Mouse (Mus musculus) skeletal muscle tissue, adult 2 months (tissue): ENCODE measurements around the gene Tmem38b.

Experiments
- DNase-seq: peaks from one replicate; pipeline ENCODE4 v3.0.0-alpha.2; 2012; ENCODE audit warnings: low read depth, low spot score

Gene Tmem38b

GRCm38 (mm10) chr4:53884351-53885245 lies 58.8 kb downstream of the Tmem38b start:
- no peak for DNase-seq

- DNase-seq = no peak
These were observed 60.7 kb downstream of the Tmem38b start for GRCm38 (mm10) chr4:53886342-53887088.

GRCm38 (mm10) chr4:53895335-53895734 lies 69.5 kb downstream of the Tmem38b start:
- no peak for DNase-seq

DNA sequence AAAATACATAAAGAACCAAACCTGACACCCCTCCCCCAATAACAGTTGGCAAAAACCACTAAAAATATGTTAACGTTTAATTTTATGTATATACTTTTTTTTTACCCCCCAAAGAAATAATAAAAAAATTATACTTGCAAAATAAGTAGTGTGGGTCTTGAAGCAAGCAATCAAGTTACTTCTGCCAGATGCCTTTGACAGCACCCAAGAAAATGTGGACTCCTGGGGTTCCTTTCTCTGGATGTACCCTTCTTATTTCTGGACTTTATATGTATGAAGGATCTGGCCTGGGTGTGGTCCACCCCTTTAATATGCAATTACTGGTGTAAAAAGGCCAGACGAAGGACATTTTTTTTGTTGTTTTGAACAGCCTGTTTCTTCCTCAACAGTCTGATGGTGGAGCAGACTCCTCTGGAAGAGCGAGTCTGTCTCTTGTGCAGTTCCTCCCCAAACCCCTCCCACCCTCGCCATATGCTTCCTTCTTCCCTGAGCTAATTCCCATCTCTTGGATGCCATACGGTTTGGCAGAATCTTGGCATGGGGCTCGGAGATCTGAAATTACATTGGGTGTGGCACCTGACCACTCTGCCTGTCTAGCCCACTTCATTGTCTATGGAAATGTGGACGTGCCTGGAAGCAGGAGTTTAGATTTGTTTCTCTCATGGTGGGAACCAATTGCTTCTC lies 70.4 kb downstream of the Tmem38b start:
- DNase-seq = no peak

GRCm38 (mm10) chr4:53900386-53900971 lies 74.6 kb downstream of the Tmem38b start:
- DNase-seq = peak; percentile 19

DNA sequence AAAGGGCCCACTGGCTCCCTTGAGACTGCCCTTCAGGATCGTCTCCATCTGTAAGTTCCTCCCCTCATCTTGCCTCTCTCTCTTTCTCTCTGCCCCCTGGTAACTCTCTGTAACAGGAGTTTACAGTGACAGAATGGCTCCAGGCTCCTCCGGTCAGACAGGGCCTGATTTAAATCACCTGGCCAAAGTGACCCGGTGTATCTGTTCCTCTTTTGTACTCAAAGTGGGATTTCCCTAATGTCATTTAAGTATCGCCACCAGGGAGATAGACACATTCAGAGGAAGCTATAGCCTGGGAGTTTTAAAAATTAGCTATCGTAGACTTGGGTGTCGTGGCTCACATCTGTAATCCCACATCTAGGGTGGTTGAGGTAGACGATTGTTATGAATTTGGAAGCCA lies 78.5 kb downstream of the Tmem38b start:
- DNase-seq = no peak

GRCm38 (mm10) chr4:53905537-53905936 lies 79.7 kb downstream of the Tmem38b start:
- no peak for DNase-seq

DNA sequence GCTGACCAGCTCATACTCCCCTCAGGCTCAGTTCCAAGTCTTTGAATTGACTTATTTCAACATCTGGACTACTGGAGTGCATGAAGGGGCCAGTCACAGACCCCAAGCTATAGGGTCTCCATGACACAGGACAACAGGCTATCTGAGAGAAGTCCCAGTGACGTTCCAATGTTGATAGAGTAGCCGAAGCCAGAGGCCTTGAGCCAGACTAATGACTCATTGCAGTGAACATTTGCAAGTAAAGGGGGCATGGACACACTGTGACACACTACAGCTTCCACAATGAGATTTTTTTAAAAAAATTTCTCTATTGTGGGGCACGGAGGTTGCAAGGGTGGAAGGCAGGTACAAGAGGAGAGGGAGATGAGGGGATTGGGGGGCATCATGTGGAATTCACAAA lies 81.2 kb downstream of the Tmem38b start:
- no peak for DNase-seq
